Mouse (Mus musculus) cerebellum, postnatal 25 days (tissue): ENCODE results near the gene F11r.

Source experiments
- DNase-seq, 2 experiments: peaks; one replicate each; pipeline ENCODE4 v3.0.0; 2021; ENCODE audit warnings: mixed read lengths in 2 of 2

F11r gene

DNA sequence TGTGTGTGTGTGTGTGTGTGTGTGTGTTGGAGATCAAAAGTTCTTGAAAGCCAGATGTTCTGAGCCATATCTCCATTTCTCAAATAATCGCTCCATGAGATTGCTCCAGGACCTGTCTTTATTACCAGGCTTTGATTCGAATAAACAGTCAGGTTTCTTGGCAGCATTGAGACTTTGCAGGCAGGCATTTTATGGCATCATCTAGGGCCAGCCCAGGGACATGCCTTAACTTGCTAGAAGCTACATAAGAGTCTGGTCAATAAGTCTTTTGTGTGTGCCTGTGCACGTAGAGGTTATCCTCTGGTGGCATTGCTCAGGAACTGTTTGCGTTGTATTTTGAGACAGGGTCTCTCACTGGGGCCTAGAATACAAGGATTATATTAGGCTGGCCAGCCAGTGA lies 36.2 kb downstream of the F11r start:
- DNase-seq = no peak

DNA sequence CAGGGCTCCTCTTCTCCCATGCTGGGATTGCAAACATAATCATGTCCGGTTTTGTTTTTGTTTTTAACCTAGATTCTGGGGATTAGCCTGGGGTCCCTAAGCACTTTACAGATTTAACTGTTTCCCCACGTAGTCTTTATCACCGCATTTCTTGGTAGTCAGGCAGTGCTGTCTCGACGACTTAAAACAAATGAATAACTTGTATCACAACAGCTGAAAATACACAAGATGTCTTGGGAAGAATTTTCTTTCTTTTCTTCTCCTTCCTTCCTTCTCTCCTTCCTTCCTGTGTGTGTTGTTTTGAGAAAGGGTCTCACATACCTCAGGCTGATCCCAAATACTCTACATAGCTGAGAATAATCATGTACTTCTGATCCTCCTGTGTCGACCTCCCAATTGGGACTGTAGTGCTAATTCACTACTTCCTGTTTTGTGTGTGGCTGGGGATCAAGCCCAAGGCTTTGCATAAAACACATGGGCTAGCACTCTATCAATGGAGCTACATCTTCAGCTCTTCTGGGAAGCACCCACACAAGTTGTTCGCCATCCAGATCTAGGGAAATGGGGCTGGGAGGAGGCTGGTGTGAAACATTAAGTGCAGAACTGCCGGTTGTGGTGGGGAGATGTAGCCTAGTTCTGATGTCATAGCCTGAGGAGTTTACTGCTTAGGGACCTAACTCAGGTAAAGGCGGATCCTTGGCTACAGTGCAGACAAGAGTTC lies 36.7 kb downstream of the F11r start:
- DNase-seq = no peak

DNA sequence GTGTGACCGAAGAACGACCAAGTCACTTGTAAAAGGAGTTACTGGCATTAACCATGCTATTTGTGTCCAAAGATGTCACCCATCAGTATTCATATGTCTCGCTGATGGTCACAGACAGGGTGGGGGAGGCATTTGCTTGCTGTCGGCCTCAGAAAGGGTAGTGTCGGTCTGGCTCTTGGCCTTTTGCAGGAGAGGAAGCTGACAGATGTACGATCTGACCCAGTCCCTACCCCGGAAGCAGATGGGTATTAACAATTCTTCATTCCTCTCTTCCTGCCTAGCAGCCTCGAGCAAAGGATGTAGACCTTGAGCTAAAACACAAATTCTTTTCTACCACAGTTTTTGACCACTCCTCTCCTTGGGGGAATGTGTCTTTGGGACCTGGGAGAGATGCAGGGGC lies 39.8 kb downstream of the F11r start:
- DNase-seq = no peak

DNA sequence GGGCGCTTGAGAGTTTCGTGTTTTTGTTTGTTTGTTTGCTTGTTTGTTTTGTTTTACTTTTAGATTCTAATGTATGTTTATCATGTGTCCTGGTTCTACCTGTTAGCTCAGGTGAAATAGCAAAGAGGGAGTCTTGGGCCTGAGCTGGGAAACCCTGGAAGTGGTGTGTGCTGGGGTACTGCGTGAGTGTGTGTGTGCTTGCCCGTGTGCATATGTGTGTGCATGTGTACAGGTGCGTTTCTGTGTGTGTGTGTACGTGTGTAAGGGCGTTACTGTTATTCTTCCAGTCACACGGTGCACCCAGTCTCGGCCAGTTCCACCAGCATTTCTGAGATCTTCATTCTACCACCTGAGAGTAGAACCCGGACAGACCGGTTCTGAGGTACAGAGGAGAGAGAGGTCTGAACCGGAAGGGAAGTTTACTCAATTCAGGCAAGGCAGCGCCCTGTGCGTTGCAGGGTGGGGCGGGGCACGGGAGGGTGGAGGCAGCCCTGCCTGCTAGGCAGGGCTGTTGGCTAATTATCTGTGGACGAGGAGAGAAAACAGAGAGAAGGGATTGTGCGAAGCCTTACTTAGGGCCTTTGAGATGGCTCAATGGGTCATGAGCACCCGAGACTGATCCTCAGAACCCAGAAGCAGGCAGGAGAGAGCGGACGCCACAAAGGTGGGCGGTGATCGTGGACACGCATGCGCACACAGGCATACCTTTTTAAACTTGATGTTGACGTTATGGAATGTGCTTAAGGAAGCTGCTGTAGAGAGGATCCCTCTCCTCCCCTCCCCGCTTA lies 40.6 kb downstream of the F11r start:
- peak; percentile 8 to 22 for DNase-seq

DNA sequence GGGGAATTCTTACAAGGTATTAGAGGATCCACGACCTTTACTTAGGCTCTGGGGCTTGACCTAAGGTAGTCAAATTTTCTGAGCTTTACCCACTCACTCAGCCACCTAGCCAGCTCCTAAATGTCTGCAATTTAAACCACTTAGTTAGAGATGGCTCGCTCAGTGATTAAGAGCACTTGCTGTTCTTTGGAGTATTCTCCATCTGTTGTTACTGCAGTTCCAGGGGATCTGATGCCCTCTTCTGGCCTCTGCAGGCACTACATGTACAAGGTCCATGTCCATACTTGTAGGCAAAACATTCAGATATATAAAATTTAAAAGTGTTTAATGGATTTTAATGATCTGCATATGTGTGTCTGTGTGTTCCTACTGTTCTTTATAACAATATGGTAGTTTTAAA lies 41.6 kb downstream of the F11r start:
- peak; percentile 73 to 82 for DNase-seq

DNA sequence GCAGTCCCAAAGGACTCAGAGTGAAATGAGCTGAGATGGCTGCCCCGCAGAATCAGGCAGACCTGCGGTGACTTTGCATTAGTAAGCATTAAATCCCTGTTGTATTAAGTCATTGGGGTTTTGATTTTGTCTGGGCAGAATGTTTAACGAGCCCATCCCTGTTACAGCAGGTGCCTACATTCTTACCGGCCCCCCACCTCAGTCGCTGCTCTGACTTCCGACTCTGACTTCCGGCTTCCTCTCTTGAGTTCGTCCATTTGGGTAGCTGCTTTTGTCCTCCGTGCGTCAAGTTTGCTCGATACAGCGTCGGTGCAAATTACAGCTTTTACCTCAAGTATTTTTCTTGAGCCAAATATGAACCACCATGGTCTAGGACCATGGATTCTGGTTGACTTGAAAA lies 56.9 kb downstream of the F11r start:
- DNase-seq = no peak

DNA sequence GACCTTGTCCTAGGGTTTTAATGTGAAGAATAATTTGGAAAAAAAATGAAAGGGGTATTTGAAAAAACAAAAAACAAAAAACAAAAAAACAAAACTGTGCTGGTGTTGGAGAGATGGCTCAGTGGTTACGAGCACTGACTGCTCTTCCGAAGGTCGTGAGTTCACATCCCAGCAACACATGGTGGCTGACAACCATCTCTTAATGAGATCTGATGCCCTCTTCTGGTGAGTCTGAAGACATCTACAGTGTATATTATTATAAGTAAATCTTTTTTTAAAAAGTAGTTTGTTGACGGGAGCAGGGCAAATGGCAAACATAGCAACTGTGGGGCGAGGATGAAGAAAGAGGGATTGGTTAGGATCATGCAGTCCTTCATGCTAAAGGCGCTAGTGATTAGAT lies 58.0 kb downstream of the F11r start:
- DNase-seq = no peak

DNA sequence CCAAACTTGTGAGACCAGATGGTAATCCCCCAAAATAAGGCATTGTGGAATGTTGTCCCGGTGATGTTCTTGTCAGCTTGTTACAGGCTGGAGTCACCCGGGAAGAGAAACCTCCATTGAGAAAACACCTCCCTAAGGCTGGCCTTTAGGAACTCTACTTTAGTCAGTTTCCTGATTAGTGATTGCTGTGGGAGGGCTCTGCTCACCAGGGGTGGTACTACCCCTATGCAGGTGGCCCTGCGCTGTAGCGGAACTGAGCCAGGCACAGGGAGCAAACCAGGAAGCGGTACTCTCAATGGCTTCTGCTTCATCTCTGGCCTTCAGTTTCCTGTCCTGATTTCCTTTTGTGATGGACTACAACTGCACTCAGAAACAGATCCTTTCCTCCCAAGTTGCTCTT lies 62.5 kb downstream of the F11r start:
- DNase-seq = no peak

DNA sequence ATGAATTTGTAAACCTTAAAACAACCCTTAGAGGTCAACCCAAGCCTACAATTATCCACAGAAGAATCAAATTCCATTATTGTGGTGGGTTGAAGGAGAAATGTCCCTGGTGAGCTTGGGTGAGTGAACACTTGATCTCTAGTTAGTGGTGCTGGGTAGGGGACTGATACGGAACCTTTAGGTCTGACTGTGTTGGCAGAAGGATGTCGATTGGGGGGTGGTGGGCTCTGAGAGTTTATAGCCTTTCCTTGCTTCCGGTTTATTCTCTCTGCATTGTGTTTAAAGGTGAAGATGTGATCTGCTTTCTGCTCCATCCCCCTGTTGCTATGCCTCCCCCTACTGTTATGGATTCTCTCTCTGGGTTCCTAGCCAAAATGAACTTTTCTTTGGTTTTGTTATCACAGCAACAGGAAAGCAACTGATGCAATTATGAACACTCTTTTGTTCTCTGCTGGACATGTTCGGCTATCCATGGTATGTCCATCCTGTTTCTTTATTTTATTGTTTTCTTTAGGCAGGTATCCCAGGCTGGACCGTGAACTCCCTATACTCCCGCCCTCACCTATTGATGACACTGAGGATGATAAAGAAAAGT lies 63.8 kb downstream of the F11r start:
- no peak for DNase-seq

DNA sequence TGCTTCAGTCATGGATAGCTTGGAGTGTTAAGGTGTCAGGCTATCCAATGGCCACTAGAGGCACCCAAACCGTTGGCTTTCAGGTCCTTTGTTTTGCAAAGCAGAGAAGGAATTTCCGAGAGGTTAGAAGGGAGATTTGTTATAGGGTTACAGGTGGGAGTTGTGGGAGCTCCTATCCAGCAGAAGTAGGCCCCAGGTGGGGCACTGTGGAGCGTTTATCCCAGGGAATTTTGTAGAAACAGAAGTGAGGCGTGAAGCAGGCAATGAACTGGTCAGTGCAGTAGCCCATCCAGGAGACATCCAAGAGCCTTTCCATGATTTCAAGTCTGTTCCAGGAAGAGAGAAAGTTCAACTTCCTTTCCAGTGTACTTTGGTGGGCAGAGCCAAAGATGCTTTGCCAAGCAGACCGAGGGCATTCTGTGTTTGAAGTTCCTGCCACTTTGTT lies 64.3 kb downstream of the F11r start:
- DNase-seq = peak; percentile 17 to 41

DNA sequence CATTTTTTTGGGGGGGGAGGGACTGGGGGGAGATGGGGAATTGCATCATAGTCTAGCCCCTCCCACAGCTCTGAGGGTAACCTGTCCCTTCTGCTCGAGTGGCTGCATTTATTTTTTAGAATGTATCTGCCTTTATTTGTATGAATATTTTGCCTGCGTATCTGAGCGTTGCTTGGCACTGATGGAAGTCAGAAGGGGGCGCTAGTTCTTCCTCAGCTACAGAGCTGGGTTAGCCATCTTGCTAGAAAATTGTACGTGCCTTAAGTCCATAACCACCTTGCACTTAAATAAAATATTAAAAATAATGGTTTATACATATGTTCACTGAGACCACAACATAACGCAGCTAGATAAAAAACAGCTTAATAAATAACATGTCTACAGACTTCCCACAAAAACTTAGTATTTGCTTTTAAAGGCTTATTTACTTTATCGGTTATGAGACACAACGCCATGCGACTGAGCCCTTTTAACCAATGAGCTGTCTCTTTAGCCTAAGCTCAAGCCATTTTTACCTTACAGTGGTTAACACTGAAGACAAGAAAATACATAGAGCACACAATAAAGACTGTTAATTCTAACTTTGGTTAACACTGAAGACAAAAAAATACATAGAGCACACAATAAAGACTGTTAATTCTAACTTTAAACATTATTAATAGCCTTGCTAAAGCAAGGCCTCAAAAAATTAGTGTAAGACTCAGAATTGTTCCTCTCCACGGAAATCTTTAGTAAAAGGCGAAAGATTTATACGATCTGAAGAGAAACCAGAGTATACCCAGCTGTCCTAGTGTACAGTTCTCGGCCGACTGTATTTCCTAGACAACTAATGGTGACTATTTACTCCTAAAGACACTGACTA lies 65.3 kb downstream of the F11r start:
- peak; percentile 25 to 60 for DNase-seq

DNA sequence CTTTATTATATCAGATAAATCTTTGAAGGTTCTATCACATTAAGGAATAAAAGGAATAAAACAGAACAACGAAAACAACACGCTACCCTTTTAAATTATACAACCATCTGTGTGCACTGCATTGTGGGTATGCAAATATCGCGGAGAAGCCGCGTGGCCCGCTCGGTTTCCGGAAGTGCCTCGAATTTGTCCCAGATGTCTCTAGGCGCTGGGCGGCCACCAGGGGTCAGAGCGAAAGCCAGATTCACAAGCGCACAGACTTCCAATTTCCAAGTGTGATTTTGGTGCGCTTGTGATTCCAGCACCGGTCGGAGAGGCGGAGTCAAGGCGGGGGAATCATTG lies 65.9 kb downstream of the F11r start, which contains the start of gene Alyref2:
Gene Alyref2 (plus strand): TSS at position 229 of the 342 bp plus-strand sequence.
- DNase-seq = peak; percentile 89 to 91

DNA sequence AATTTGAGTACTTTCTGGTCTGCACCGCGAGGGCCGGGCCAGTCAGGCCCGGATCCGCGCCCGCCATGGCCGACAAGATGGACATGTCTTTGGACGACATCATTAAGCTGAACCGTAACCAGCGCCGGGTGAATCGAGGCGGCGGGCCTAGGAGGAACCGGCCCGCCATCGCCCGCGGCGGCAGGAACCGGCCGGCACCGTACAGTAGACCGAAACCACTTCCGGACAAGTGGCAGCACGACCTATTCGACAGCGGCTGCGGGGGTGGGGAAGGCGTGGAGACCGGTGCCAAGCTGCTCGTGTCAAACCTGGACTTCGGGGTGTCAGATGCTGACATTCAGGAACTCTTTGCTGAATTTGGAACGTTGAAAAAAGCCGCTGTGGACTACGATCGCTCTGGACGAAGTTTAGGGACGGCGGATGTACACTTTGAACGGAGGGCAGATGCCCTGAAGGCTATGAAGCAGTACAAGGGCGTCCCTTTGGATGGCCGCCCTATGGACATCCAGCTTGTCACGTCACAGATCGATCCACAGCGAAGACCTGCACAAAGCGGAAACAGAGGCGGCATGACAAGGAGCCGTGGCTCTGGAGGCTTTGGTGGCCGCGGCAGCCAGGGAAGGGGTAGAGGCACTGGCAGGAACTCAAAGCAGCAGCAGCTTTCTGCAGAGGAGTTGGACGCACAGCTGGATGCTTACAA lies 66.4 kb downstream of the F11r start:
- no peak for DNase-seq

DNA sequence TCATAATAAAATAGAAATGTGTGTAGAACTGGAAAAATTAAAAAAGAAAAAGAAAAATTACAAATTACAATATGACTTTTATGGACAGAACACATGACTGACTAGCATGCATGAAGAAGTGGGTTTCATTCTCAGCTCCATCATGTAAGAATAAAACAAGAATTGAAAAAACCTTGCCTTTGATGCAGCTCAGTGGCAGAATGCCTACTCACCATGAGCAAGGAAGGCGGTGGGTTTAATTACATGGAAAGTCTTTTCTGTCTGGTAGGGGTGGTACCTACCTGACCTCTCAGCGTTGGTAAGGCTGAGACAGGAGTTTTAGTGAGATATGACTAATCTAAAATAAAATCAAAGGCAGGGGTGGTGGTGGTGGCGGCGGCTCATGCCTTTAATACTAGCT lies 67.3 kb downstream of the F11r start:
- no peak for DNase-seq

DNA sequence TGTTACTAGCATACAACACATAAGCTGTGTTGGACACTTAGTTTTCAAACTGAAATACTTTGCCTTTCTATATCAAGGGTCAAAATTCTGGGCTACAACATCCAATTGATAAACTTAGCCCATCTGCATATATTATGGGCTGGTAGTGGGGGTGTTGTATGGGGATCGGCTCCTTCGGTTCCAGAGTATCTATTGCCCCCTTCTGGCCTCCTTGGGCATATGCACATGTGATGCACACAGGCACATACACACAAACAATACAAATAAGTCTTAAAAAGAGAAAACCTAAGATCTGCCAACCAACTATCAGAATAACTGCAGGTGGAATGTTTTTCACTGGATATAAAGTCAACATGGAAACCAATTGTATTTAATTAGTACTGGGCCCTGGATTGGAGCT lies 75.9 kb downstream of the F11r start:
- DNase-seq = no peak

DNA sequence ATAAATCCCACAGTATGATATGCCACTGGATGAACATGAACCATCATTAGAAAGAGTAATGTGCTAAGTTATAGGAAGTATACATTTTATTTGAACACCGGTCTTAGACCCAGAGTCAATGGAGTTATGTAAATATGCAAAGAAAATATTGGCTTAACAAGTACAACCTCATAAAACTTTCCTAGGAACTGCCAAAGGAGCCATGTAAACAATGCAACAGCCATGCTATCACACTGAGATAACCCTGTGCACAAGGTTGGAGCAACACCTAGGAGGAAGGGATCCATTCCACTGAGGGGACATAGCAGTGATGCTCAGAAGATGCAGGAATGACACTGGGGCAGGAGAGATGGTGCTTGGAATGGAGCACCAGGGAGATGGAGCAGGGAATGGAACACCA lies 76.4 kb downstream of the F11r start:
- DNase-seq = no peak
